Mouse (Mus musculus): Measurements from ENCODE around the gene Surf2. TPM values are rescaled to one million over a fixed set of nuclear protein-coding genes. Genes with fewer than 3 reads are reported as not detected.

Gene Surf2
- total RNA-seq, 1 experiment = 32.3 TPM

DNA sequence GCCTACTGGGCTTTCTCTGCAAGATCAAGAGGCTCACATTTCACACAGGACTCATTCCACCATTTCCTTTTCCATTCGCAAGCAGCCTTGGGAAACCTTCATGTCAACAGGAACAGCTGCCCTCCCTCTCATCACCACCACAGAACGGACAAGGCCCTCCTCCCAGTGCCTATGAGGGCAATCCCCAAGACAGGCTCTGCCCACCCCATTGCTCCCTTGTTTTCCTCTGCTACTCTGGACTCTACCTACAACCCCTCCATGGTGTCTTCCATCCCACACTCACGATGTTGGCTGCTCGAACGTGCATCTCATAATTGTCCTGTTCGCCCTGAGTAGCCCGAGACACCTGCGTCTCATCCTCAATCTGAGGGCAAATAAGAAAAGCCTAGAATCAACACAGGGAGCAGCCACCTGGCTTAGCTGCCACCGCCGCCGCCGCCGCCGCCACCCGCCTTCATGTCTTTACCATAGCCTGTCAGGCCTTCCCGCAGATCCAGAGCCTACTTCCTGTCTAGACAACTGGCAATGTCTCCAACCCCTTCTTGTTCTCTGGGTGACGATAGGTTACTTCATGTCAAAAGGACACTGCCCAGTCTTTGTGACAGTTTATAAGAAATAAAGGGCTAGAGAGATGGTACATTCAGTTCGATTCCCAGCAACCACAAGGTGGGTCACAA, 7.3 kb upstream of the Surf2 start:
- Histone ChIP-seq H3K36me3 (ENCODE audit: control insufficient read depth, insufficient read depth, low read length, poor library complexity, severe bottlenecking) (peaks cover 58% of the 10 kb centered on the region), H3K27ac (ENCODE audit: insufficient read depth, low read depth, low read length, poor library complexity, severe bottlenecking) (no peak overlapping the region)

DNA sequence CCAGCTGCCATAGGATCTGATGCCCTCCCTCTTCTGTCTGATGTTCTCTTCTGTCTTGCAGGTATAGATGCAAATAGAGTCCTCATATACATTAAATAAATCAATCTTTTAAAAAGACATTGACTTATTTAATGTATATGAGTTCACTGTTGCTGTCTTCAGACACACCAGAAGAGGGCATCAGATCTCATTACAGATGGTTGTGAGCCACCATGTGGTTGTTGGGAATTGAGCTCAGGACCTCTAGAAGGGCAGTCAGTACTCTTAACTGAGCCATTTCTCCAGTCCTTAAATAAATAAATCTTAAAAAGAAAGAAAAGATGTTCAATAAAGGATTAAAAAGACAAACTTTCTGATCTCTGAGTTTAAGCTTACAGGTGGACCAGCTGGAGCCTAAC, 6.8 kb upstream of the Surf2 start:
- DNase-seq (ENCODE audit: low read depth, low spot score) = no peak
- H3K4me3 ChIP-seq (ENCODE audit: insufficient read depth in 1 of 2, low read depth in 1 of 2, low read length in 2 of 2, poor library complexity in 1 of 2, severe bottlenecking in 1 of 2) = peak overlapping the region; percentile 67 to 85
- no peak overlapping the region for H3K27ac ChIP-seq (ENCODE audit: insufficient read depth, low read depth, low read length, poor library complexity, severe bottlenecking)
- in situ Hi-C loops (cut with MboI; ENCODE audit: low sequenced_read_pairs in 2 of 2, unreplicated experiment in 2 of 2) = loop anchor here in 1 of 2 experiments (25.0 kb wide), 1 partner anchor 472 kb away; the partner anchor contains the start of gene Sec16a
- H3K9ac ChIP-seq (ENCODE audit: insufficient read depth, low read depth, low read length, poor library complexity, severe bottlenecking) = peak overlapping the region; percentile 89; the same call in 1 of the 2 replicates
- peaks cover 0 to 5% of the 10 kb centered on the region in 2 experiments; a peak in 1 of 4 replicates for H3K4me1 ChIP-seq (ENCODE audit: control insufficient read depth in 2 of 2, insufficient read depth in 2 of 2, low read length in 2 of 2, poor library complexity in 1 of 2)
- no peaks in the 10 kb centered on the region for H3K9me3 ChIP-seq (ENCODE audit: control insufficient read depth, insufficient read depth, low read depth, low read length)
- no peak for TF ChIP-seq HCFC1 (IDR thresholded peaks at IDR 0.05; ENCODE audit: borderline replicate concordance, insufficient read depth, low read length)
- no peak for TF ChIP-seq MAFK (IDR thresholded peaks at IDR 0.05; ENCODE audit: insufficient read depth, low read depth, low read length)
- TF ChIP-seq ZNF384 (IDR thresholded peaks at IDR 0.05; ENCODE audit: low read depth, low read length) = no peak
- TF ChIP-seq ZC3H11A (IDR thresholded peaks at IDR 0.05; ENCODE audit: borderline replicate concordance, low read depth, low read length) = no peak
- TF ChIP-seq CHD2 (IDR thresholded peaks at IDR 0.05; ENCODE audit: low read depth, low read length) = no peak
- peaks cover 61% of the 10 kb centered on the region for H3K36me3 ChIP-seq (ENCODE audit: control insufficient read depth, insufficient read depth, low read length, poor library complexity, severe bottlenecking)

More for the DNA sequence above, 7.3 kb upstream of the Surf2 start:
- Histone ChIP-seq H3K9me3 (ENCODE audit: control insufficient read depth, insufficient read depth, low read depth, low read length) (no peaks in the 10 kb centered on the region), H3K4me1 (ENCODE audit: control insufficient read depth in 2 of 2, insufficient read depth in 2 of 2, low read length in 2 of 2, poor library complexity in 1 of 2) (peaks cover 0 to 5% of the 10 kb centered on the region in 2 experiments; a peak in 1 of 4 replicates), H3K4me3 (ENCODE audit: insufficient read depth in 1 of 2, low read depth in 1 of 2, low read length in 2 of 2, poor library complexity in 1 of 2, severe bottlenecking in 1 of 2) (peak overlapping the region in 1 of 2 experiments; percentile 38; a peak in 1 of 4 replicates), H3K9ac (ENCODE audit: insufficient read depth, low read depth, low read length, poor library complexity, severe bottlenecking) (peak overlapping the region; percentile 68)
- DNase-seq (ENCODE audit: low read depth, low spot score) = no peak
- TF ChIP-seq HCFC1 (IDR thresholded peaks at IDR 0.05; ENCODE audit: borderline replicate concordance, insufficient read depth, low read length) = no peak
- no peak for TF ChIP-seq ZNF384 (IDR thresholded peaks at IDR 0.05; ENCODE audit: low read depth, low read length)
- TF ChIP-seq CHD2 (IDR thresholded peaks at IDR 0.05; ENCODE audit: low read depth, low read length) = no peak
- TF ChIP-seq ZC3H11A (IDR thresholded peaks at IDR 0.05; ENCODE audit: borderline replicate concordance, low read depth, low read length) = no peak
- no peak for TF ChIP-seq MAFK (IDR thresholded peaks at IDR 0.05; ENCODE audit: insufficient read depth, low read depth, low read length)
- in situ Hi-C loops (cut with MboI; ENCODE audit: low sequenced_read_pairs in 2 of 2, unreplicated experiment in 2 of 2) = loop anchor here in 1 of 2 experiments (25.0 kb wide), 1 partner anchor 472 kb away; the partner anchor contains the start of gene Sec16a

DNA sequence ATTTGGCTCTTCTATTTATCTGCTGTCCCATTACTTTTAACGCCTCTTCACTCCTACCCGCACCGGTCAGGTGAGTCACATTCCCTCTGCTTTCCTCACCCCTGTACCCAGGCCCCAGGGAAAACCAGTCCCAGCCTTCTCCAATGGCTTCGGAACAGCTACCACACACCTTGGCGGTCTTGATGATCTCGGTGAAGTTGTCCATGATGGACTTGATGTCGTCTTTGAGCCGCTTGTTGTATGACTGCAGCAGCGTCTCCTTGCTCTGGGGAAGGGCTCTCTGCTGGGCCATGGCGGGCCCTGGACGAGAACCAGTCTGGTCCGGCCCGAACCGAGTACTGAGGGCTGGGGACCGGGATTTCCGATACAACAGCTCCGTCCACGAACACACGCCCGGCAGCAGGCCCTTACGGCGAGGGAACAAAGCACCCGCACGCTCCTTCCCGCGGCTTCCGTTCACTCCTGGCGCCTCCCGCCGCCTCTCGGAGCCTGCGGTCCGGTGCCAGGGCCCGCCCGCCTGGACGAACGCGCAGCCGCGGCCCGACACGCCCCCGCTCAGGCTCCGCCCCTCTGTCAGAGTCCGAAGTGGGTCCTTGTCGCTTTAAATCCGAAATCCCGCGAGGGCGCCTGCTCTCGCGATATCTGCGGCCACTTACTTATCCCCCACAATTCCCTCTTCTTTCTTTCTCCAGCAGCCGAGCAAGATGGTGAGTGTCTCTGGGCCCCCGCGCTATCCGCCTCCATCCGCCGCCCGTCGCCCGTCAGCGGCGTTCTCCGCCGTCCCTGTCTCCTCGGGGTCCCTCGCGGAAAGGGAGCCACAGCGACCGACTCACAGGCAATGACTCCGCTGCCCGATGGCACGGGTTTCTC, 5.8 kb upstream of the Surf2 start, which contains the start of the genes Med22 and Rpl7a:
Gene Med22, minus strand, starts transcription at position 554 of the 870 bp plus-strand sequence.
Gene Rpl7a, plus strand, starts transcription at position 641 of the 870 bp plus-strand sequence.
- Histone ChIP-seq H3K36me3 (ENCODE audit: control insufficient read depth, insufficient read depth, low read length, poor library complexity, severe bottlenecking) (peaks cover 62% of the 10 kb centered on the region), H3K9me3 (ENCODE audit: control insufficient read depth, insufficient read depth, low read depth, low read length) (no peaks in the 10 kb centered on the region), H3K27ac (ENCODE audit: insufficient read depth, low read depth, low read length, poor library complexity, severe bottlenecking) (peak within 1 kb of the TSS; percentile 92), H3K9ac (ENCODE audit: insufficient read depth, low read depth, low read length, poor library complexity, severe bottlenecking) (peak within 1 kb of the TSS; percentile 99), H3K4me3 (ENCODE audit: insufficient read depth in 1 of 2, low read depth in 1 of 2, low read length in 2 of 2, poor library complexity in 1 of 2, severe bottlenecking in 1 of 2) (peak within 1 kb of the TSS; percentile 91 to 94), H3K4me1 (ENCODE audit: control insufficient read depth in 2 of 2, insufficient read depth in 2 of 2, low read length in 2 of 2, poor library complexity in 1 of 2) (peaks cover 0 to 5% of the 10 kb centered on the region in 2 experiments; a peak in 1 of 4 replicates)
- in situ Hi-C loops (cut with MboI; ENCODE audit: low sequenced_read_pairs in 2 of 2, unreplicated experiment in 2 of 2) = loop anchor here in 1 of 2 experiments (25.0 kb wide), 1 partner anchor 473 kb away; the partner anchor contains the start of gene Sec16a
- peak; percentile 99 for TF ChIP-seq CHD2 (IDR thresholded peaks at IDR 0.05; ENCODE audit: low read depth, low read length)
- no peak for TF ChIP-seq MAFK (IDR thresholded peaks at IDR 0.05; ENCODE audit: insufficient read depth, low read depth, low read length)
- no peak for TF ChIP-seq ZC3H11A (IDR thresholded peaks at IDR 0.05; ENCODE audit: borderline replicate concordance, low read depth, low read length)
- TF ChIP-seq HCFC1 (IDR thresholded peaks at IDR 0.05; ENCODE audit: borderline replicate concordance, insufficient read depth, low read length) = peak; percentile 52; the same call in 1 of the 2 replicates
- peak; percentile 97 for DNase-seq (ENCODE audit: low read depth, low spot score)

Measured in ES-E14 (cell line).